Mouse (Mus musculus): Measurements from ENCODE around the gene Magi1.

The Magi1 gene

DNA sequence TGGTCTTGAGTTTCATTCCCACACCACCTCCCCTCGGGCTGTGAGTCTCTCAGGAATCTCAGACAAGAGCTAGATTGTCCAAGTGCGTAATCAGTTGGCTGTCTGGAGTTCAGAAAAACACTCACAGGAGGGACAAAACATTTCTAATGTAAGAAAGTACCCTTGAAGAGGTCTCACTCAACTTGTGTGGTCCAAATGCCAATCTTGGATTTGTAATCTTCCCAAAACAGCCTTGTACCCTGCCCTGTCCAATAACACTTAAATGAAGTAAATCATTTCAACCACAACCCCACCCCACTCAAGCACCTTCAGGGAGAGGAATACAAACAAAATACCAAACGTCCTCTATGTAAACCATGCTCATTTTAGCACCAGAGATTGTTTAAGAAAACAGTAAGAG, 82.8 kb downstream of the Magi1 start:
- DNase-seq (ENCODE audit: low spot score): no peak

DNA sequence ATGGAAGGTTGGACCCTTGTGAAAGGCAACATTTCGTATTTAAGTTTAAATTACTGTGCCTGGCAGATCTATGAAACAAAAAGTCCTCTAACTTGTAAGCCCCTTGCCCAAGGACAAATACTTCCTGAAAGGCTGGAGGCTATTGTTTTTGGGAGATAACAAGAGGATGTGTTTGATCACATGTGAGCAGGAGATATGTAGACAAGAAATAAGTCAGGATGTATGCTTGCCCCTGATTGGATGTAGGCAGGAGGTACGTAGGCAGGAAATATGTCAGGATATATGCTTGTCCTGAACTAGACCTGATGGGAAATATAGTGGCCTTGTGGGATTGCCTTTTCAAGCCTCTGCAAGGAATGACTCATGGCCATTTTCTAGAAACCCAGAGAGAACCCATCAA, 84.0 kb downstream of the Magi1 start:
- no peak for DNase-seq (ENCODE audit: low spot score)

DNA sequence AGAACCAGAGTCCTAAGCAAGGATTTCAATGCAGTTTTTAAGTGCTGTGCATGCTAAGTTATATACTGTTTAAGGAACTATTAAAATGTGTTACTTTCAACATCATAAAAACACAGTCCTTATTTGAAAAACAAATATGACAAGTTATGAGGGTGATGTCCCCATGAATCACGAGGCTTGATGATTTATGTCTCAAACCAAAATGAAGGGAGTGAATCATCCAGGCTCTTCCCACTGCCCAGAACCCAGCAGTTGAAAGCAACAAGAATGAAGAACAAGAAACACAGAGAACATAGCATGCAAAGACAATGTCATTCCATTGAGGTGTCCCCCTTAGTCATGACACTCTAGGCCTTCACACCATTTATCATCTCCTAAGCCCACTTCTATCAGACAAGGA, 85.9 kb downstream of the Magi1 start:
- DNase-seq (ENCODE audit: low spot score): no peak

DNA sequence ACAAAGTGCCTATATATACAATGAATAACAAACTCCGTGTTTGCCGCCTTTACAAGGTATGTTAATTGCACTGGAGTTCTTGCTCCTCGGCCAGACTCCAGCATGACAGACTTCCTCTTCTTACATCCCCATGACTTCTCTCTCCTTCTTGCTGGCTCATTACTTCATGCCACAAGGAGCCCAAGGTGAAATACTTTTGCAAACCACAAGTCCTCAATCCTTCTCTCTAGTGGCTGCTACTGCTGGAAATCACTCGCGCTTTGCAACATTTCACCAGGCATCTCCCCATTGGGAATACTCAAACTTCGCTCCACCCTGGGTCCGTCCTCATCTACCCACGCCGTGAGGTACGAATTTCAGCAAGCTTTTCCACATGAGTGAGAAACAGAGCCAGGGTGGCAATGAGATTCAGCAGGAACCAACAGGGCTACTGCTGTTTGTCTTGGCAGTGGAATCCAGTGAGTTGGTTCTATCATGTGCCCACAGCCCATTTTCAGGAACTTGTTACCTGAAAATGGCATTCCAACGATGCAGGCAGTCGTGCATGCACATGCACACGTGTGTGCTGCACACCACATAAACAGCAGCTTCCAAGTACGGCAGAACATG, 88.3 kb downstream of the Magi1 start:
- DNase-seq (ENCODE audit: low spot score): no peak

DNA sequence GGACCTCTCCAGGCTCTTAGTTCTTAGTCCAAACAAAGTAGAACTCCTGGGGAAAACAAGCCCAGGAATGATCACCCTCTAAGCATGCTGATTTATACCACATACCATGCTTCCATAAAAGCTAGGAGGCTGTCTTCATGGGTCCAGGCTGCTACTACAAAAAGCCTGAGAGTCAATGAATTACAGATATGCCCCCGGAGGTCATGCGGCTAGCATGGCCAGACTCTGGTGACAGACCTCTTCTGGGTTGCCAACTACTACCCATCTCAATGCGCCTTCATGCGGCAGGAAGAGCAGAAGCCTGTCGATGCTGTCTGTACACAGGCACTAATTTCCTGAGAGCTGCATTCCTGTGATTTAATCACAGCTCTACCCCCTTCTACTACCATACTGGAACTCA, 92.9 kb downstream of the Magi1 start:
- no peak for DNase-seq (ENCODE audit: low spot score)

- no peak for DNase-seq (ENCODE audit: low spot score)
These were observed 94.3 kb downstream of the Magi1 start for GRCm38 (mm10) chr6:94189379-94189778.

- no peak for DNase-seq (ENCODE audit: low spot score)
These were observed 96.9 kb downstream of the Magi1 start for GRCm38 (mm10) chr6:94186628-94187319.

- DNase-seq (ENCODE audit: low spot score): no peak
These were observed 99.4 kb downstream of the Magi1 start for GRCm38 (mm10) chr6:94184268-94184667.

- DNase-seq (ENCODE audit: low spot score): no peak
These were observed 100.3 kb downstream of the Magi1 start for GRCm38 (mm10) chr6:94183354-94183851.

DNA sequence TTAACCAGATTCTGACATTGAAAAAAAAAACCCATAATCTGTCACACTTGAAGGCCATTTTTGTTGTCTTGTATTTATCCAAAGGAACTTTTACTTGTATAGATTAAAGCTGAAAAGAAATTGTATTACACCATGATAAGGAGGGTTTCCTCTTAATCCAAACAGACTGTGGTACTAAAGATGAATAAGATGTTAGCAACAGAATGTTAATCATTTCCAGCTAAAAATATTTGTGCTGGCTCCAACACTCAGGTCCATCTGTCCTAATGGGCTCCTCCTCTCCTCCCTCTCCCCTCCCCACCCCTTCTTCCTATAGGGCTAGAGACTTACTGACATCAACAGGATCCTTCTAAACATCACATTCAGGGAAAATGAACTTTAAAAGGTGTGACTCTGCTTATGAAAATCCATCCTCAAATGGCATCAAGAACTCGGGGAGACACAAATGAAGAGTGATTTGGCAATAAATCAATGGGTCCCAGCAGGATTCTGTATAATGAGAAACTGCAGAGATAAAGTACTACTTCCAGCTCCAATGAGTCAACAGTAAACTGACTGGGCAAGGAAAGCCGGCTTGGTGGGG, 102.0 kb downstream of the Magi1 start:
- DNase-seq (ENCODE audit: low spot score): no peak

DNA sequence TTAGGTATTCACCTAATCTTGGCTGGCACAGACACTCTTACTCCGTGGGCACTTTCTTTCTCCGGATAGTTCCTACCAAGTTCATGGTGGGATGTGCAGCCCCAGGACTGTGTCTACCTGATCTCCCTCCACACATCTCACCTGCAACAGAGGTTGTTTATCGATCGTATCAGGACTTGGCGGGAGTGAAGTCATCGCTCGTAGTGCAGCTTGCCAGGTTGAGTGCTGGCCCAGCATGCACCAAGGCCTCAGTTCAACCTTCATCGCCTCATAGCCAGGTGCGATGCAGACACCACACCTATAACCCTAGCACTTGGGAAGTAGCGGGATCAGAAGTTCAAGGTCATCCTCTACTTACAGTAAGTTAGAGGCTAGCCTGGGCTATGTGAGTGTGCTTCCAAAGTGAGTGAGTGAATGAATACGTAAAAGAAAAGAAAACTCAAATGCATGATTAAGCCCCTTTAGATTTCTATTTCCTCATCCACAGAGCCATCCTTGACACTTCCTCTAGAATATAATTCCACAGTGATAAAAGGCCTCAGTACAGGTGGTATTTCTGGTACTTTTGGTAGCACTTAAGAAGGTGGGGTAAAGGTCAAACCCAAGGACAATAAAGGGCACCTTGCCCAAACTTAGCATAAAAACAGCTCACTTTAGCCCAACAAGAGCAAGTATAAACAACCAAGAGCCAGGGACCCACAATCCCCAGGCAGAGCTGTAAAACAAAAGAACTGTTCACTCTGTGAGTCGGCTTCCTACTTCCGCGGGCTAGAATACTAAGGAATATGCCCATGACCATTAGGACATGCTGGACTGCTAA, 103.2 kb downstream of the Magi1 start:
- no peak for DNase-seq (ENCODE audit: low spot score)

DNA sequence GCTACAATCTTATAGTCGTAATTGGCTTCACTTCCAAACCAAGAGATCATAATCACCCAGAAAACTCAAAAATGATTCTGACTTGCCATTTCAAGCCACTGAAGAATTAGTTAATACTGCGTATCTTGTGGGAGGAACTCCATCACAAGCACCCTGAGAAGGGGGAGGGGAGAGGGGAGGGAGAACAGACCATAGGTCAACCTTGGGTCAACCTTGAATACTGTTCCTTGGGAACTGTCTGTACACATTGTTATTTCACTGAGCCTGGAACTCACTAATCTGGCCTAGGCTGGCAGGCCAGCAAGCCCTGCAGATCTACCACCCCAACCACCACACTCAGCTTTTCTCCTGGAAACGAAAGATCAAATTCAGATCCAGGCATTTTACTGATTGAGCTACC, 106.2 kb downstream of the Magi1 start:
- no peak for DNase-seq (ENCODE audit: low spot score)

- DNase-seq (ENCODE audit: low spot score): no peak
These were observed 107.0 kb downstream of the Magi1 start for GRCm38 (mm10) chr6:94176705-94177104.

DNA sequence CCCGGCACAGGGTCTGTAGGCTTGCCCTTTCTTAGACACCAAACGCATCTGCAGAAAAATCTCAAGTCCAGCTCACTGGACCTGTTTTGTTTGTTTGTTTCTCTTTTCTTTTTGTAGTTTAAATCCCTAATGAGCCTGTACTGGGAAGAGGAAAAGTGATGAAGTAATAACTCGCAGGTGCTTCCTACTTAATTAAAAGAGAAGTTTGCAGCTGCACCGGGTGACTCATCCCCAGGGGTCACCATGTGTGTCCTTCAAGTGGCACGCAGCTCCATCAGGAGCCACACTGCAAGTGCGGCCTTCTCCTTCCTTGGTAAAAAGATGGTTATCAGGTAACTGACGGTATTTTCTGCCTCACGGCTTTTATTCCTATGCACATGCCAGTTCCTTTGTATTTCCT, 112.5 kb downstream of the Magi1 start:
- DNase-seq (ENCODE audit: low spot score): no peak

- no peak for DNase-seq (ENCODE audit: low spot score)
These were observed 114.0 kb downstream of the Magi1 start for GRCm38 (mm10) chr6:94169581-94170194.

- no peak for DNase-seq (ENCODE audit: low spot score)
These were observed 117.8 kb downstream of the Magi1 start for GRCm38 (mm10) chr6:94165951-94166350.

GRCm38 (mm10) chr6:94164753-94165536, 118.8 kb downstream of the Magi1 start:
- DNase-seq (ENCODE audit: low spot score): no peak

DNA sequence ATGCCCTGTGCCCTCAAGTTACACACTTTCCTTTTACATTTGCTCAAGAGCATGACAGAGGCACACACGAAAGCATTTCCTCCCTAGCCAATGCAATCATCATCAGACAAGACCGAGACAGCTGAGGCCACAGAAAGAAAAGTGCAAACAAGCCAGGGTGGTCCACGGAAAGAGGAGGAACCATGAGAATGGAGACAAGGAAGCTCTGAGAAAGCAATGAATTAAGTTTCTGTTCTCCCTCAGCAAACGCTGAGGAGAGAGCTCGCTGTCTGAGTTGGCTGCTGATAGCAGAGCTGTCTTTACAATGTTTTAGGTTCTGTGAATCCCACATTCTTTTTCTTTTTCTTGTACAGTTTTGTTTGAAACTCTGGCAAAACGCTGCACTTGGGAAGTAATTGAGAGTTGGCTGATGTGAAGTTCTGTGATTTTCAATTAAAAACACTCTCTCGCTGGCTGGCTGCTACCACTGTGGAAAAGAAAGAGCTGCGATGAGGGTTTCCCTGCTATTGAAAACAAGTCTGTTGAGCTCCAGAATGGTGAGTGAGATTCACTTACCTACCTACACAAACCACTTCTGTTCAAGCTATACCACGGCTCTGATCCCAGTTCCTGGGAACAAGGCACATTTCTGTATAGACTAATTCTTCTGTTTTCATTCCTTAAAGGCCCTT, 120.3 kb downstream of the Magi1 start:
- DNase-seq (ENCODE audit: low spot score): no peak

DNA sequence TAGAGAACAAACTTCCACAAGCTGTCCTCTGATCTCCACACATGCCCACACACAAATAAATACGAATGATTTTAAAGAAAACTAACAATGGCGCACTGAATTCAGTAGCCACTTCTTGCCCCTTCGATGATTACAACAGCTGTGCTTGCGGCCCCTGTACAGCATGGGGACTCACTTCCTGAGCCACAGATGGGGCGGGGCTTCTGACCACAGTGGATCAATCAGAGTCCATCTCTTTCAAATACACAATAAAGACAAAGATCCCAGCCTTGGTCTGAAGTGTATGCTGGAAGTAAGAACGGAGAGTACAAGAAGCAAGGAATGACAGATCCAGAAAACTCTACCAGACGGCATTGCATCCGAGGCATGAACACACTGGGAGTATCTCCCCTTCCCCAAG, 120.8 kb downstream of the Magi1 start:
- DNase-seq (ENCODE audit: low spot score): no peak

DNA sequence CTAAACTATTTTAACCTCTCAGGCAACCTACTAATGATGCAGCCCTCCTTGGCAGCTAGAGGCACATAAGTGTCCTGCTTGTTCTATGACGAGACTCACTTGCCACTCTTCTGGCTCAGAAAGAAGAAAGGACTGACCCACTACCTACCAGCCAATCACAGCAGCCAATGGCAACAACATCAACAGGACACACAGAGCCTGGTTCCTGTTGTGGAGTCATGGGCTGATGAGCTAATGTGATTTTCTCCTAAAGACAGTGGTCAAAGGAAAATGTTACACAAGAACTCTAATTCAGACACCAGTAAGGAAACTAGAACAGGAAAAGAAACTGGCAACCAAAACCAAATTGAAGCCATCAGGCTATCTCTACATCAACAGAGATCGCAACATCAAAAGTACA, 124.5 kb downstream of the Magi1 start:
- peak; percentile 11 for DNase-seq (ENCODE audit: low spot score)
